21 mouse cellular contexts compared by ENCODE assay signal in genomic region chr7:53017579-53017978, GRCm38 (mm10).
DNase-seq lines count a peak whose midpoint lies in the region; ATAC-seq and TF ChIP-seq lines count a peak whose summit lies in the region.
"Had no signal": no experiment of that assay in that cellular context is flagged by ENCODE, and none has a peak within 500 bp of the region (broad histone marks: within the 10 kb centered on the region; RNA-seq: fewer than 3 reads in every experiment).

No protein-coding gene starts in this region.

- no peaks in the 10 kb centered on the region for H3K36me3 ChIP-seq in forebrain, embryonic 13.5 days (ENCODE audit: poor library complexity, severe bottlenecking)
- no peaks in the 10 kb centered on the region for H3K36me3 ChIP-seq in forebrain, embryonic 12.5 days (replicated peaks)
- H3K36me3 ChIP-seq in lung, embryonic 14.5 days (ENCODE audit: insufficient read depth): no peaks in the 10 kb centered on the region
- H3K36me3 ChIP-seq in lung, postnatal 0 days (ENCODE audit: insufficient read depth, low read length): no peaks in the 10 kb centered on the region
- H3K36me3 ChIP-seq in forebrain, embryonic 16.5 days (ENCODE audit: control insufficient read depth, insufficient read depth): no peaks in the 10 kb centered on the region
- H3K36me3 ChIP-seq in kidney, embryonic 14.5 days (ENCODE audit: control insufficient read depth, insufficient read depth, low read length): no peaks in the 10 kb centered on the region
- H3K36me3 ChIP-seq: embryonic facial prominence, embryonic 15.5 days; hindbrain, embryonic 12.5 days; hindbrain, embryonic 15.5 days; intestine, embryonic 15.5 days had no signal

- TF ChIP-seq CTCF in lung, embryonic 14.5 days (IDR thresholded peaks at IDR 0.05; ENCODE audit: low read depth): no peak
- TF ChIP-seq CTCF in lung, postnatal 0 days (IDR thresholded peaks at IDR 0.05): no peak

- ATAC-seq in forebrain, embryonic 13.5 days: peak; percentile 87
- ATAC-seq in forebrain, embryonic 12.5 days (ENCODE audit: low FRiP score): no peak
- ATAC-seq in lung, embryonic 14.5 days (ENCODE audit: insufficient read depth): 0 out of 2 replicates have a peak, but pooled peaks have one; percentile 44
- ATAC-seq in lung, postnatal 0 days: no peak
- ATAC-seq in forebrain, embryonic 16.5 days: peak; percentile 95
- no peak for ATAC-seq in kidney, embryonic 14.5 days (ENCODE audit: low FRiP score, low TSS enrichment)
- ATAC-seq: CD4-positive, CD25-positive, alpha-beta regulatory T cell, adult 4 months; intestine, embryonic 15.5 days had no signal

- peak; percentile 9 for DNase-seq in lung, embryonic 14.5 days
- no peak for DNase-seq in lung, postnatal 0 days (ENCODE audit: low spot score)
- DNase-seq: adrenal gland, adult 2 months; adrenal gland, postnatal 14 days; cerebellum, adult 18-20 months; cerebellum, adult 9-10 months; gastrocnemius, postnatal 10 days; gastrocnemius, postnatal 36 days; heart, adult 2 months; kidney, adult 11 months; kidney, adult 8-10 months had no signal

- H3K9ac ChIP-seq in forebrain, embryonic 13.5 days: no peak overlapping the region
- no peak overlapping the region for H3K9ac ChIP-seq in forebrain, embryonic 12.5 days
- H3K9ac ChIP-seq in lung, embryonic 14.5 days: no peak overlapping the region
- H3K9ac ChIP-seq in lung, postnatal 0 days (replicated peaks; ENCODE audit: low read depth): no peak overlapping the region
- H3K9ac ChIP-seq in forebrain, embryonic 16.5 days (replicated peaks; ENCODE audit: low read depth, low read length): no peak overlapping the region
- H3K9ac ChIP-seq in kidney, embryonic 14.5 days (ENCODE audit: low read depth, low read length): no peak overlapping the region
- H3K9ac ChIP-seq: embryonic facial prominence, embryonic 15.5 days; hindbrain, embryonic 12.5 days; hindbrain, embryonic 15.5 days; intestine, embryonic 15.5 days had no signal

- whole genome bisulfite sequencing in forebrain, embryonic 13.5 days: 75% methylated on average over 1 of the region's 1 CpGs
- 88% methylated on average over 1 of the region's 1 CpGs for WGBS in forebrain, embryonic 12.5 days
- WGBS in lung, embryonic 14.5 days: 29% methylated on average over 1 of the region's 1 CpGs
- WGBS in lung, postnatal 0 days: 33% methylated on average over 1 of the region's 1 CpGs
- WGBS in forebrain, embryonic 16.5 days: 69% methylated on average over 1 of the region's 1 CpGs
- 91% methylated on average over 1 of the region's 1 CpGs for WGBS in kidney, embryonic 14.5 days

- H3K9me3 ChIP-seq in forebrain, embryonic 13.5 days (replicated peaks): no peaks in the 10 kb centered on the region
- H3K9me3 ChIP-seq in forebrain, embryonic 12.5 days: no peaks in the 10 kb centered on the region
- H3K9me3 ChIP-seq in lung, embryonic 14.5 days (ENCODE audit: low read depth, low read length): no peaks in the 10 kb centered on the region
- no peaks in the 10 kb centered on the region for H3K9me3 ChIP-seq in lung, postnatal 0 days (ENCODE audit: low read length)
- no peaks in the 10 kb centered on the region for H3K9me3 ChIP-seq in forebrain, embryonic 16.5 days (ENCODE audit: control insufficient read depth, low read length)
- H3K9me3 ChIP-seq in kidney, embryonic 14.5 days (ENCODE audit: control insufficient read depth, low read length): no peaks in the 10 kb centered on the region
- H3K9me3 ChIP-seq: embryonic facial prominence, embryonic 15.5 days; hindbrain, embryonic 12.5 days; hindbrain, embryonic 15.5 days; intestine, embryonic 15.5 days had no signal

- no peak for TF ChIP-seq EP300 in lung, postnatal 0 days (IDR thresholded peaks at IDR 0.05)

- no peaks in the 10 kb centered on the region for H3K27me3 ChIP-seq in forebrain, embryonic 13.5 days
- no peaks in the 10 kb centered on the region for H3K27me3 ChIP-seq in forebrain, embryonic 12.5 days
- no peaks in the 10 kb centered on the region for H3K27me3 ChIP-seq in lung, embryonic 14.5 days (ENCODE audit: insufficient read depth, low read length)
- H3K27me3 ChIP-seq in lung, postnatal 0 days (replicated peaks; ENCODE audit: insufficient read depth, low read length): no peaks in the 10 kb centered on the region
- no peaks in the 10 kb centered on the region for H3K27me3 ChIP-seq in forebrain, embryonic 16.5 days (replicated peaks; ENCODE audit: control insufficient read depth, insufficient read depth, low read length)
- H3K27me3 ChIP-seq in kidney, embryonic 14.5 days (ENCODE audit: control insufficient read depth, insufficient read depth, low read length): no peaks in the 10 kb centered on the region
- H3K27me3 ChIP-seq: embryonic facial prominence, embryonic 15.5 days; hindbrain, embryonic 12.5 days; hindbrain, embryonic 15.5 days; intestine, embryonic 15.5 days had no signal

- H3K4me2 ChIP-seq in forebrain, embryonic 13.5 days: no peak overlapping the region
- no peak overlapping the region for H3K4me2 ChIP-seq in forebrain, embryonic 12.5 days
- H3K4me2 ChIP-seq in lung, embryonic 14.5 days: no peak overlapping the region
- H3K4me2 ChIP-seq in lung, postnatal 0 days (replicated peaks; ENCODE audit: low read depth, low read length): no peak overlapping the region
- H3K4me2 ChIP-seq in forebrain, embryonic 16.5 days (ENCODE audit: low read length): no peak overlapping the region
- H3K4me2 ChIP-seq in kidney, embryonic 14.5 days (replicated peaks; ENCODE audit: low read depth, low read length): no peak overlapping the region
- H3K4me2 ChIP-seq: embryonic facial prominence, embryonic 15.5 days; heart, embryonic 11.5 days; hindbrain, embryonic 12.5 days; hindbrain, embryonic 15.5 days; intestine, embryonic 15.5 days had no signal

- H3K4me1 ChIP-seq in forebrain, embryonic 13.5 days: no peaks in the 10 kb centered on the region
- H3K4me1 ChIP-seq in forebrain, embryonic 12.5 days: no peaks in the 10 kb centered on the region
- H3K4me1 ChIP-seq in lung, embryonic 14.5 days (ENCODE audit: insufficient read depth): no peaks in the 10 kb centered on the region
- H3K4me1 ChIP-seq in lung, postnatal 0 days (ENCODE audit: insufficient read depth, low read depth, low read length): no peaks in the 10 kb centered on the region
- H3K4me1 ChIP-seq in forebrain, embryonic 16.5 days (replicated peaks; ENCODE audit: control insufficient read depth, insufficient read depth, low read length): no peaks in the 10 kb centered on the region; the same call in none of the 2 replicates
- no peaks in the 10 kb centered on the region for H3K4me1 ChIP-seq in kidney, embryonic 14.5 days (ENCODE audit: control insufficient read depth, insufficient read depth, low read length)
- H3K4me1 ChIP-seq: embryonic facial prominence, embryonic 15.5 days; hindbrain, embryonic 12.5 days; hindbrain, embryonic 15.5 days; intestine, embryonic 15.5 days had no signal

- no peak overlapping the region for H3K27ac ChIP-seq in forebrain, embryonic 13.5 days
- no peak overlapping the region for H3K27ac ChIP-seq in forebrain, embryonic 12.5 days
- H3K27ac ChIP-seq in lung, embryonic 14.5 days (ENCODE audit: low read depth): no peak overlapping the region
- H3K27ac ChIP-seq in lung, postnatal 0 days (ENCODE audit: low read length): no peak overlapping the region
- H3K27ac ChIP-seq in forebrain, embryonic 16.5 days (ENCODE audit: low read length): no peak overlapping the region
- H3K27ac ChIP-seq in kidney, embryonic 14.5 days (ENCODE audit: low read depth, low read length): no peak overlapping the region
- H3K27ac ChIP-seq: embryonic facial prominence, embryonic 15.5 days; heart, adult 2 months; hindbrain, embryonic 12.5 days; hindbrain, embryonic 15.5 days; intestine, embryonic 15.5 days had no signal

- H3K4me3 ChIP-seq in forebrain, embryonic 13.5 days: no peak overlapping the region
- no peak overlapping the region for H3K4me3 ChIP-seq in forebrain, embryonic 12.5 days (replicated peaks)
- H3K4me3 ChIP-seq in lung, embryonic 14.5 days (ENCODE audit: low read depth, low read length): no peak overlapping the region
- no peak overlapping the region for H3K4me3 ChIP-seq in lung, postnatal 0 days (ENCODE audit: low read depth, low read length)
- H3K4me3 ChIP-seq in forebrain, embryonic 16.5 days (replicated peaks; ENCODE audit: low read length): no peak overlapping the region
- H3K4me3 ChIP-seq in kidney, embryonic 14.5 days (ENCODE audit: low read length): no peak overlapping the region
- H3K4me3 ChIP-seq: embryonic facial prominence, embryonic 15.5 days; heart, adult 2 months; hindbrain, embryonic 12.5 days; hindbrain, embryonic 15.5 days; intestine, embryonic 15.5 days had no signal

Comparison
In these comparisons a context has a peak if more than half of its experiments do, and no peak if none do; other contexts are left out.
1. ATAC-seq: peak in forebrain, embryonic 13.5 days (single experiment), lung, embryonic 14.5 days (single experiment) and forebrain, embryonic 16.5 days (single experiment); none in forebrain, embryonic 12.5 days (single experiment), lung, postnatal 0 days (single experiment) and kidney, embryonic 14.5 days (single experiment).